Mouse (Mus musculus): ENCODE measurements around the gene Odf3. TPM values are rescaled to one million over a fixed set of nuclear protein-coding genes. Genes with fewer than 3 reads are reported as not detected.

Odf3 gene
- polyA plus RNA-seq, 1 experiment from 2014 or later, result not detected

GRCm38 (mm10) chr7:140854483-140854882 lies 6.9 kb downstream of the Odf3 start:
- no peak overlapping the region for H3K27ac ChIP-seq (ENCODE audit: low read length)
- no peaks in the 10 kb centered on the region for H3K9me3 ChIP-seq (ENCODE audit: control insufficient read depth, low read length)
- no peak overlapping the region for H3K4me3 ChIP-seq (replicated peaks; ENCODE audit: low read length)
- H3K27me3 ChIP-seq (replicated peaks; ENCODE audit: control insufficient read depth, insufficient read depth, low read length), result no peaks in the 10 kb centered on the region
- peaks cover 28% of the 10 kb centered on the region for H3K4me1 ChIP-seq (replicated peaks; ENCODE audit: control insufficient read depth, insufficient read depth, low read length)
- ATAC-seq, result no peak
- peaks cover 18% of the 10 kb centered on the region for H3K36me3 ChIP-seq (ENCODE audit: control insufficient read depth, insufficient read depth)
- 94% methylated on average over 18 of the region's 18 CpGs for WGBS
- H3K4me2 ChIP-seq (ENCODE audit: low read length), result no peak overlapping the region
- no peak overlapping the region for H3K9ac ChIP-seq (replicated peaks; ENCODE audit: low read depth, low read length)

- 78% methylated on average over 9 of the region's 9 CpGs for WGBS
- H3K27me3 ChIP-seq (replicated peaks; ENCODE audit: control insufficient read depth, insufficient read depth, low read length), result no peaks in the 10 kb centered on the region
- peak overlapping the region; percentile 87 for H3K4me3 ChIP-seq (replicated peaks; ENCODE audit: low read length)
- H3K9me3 ChIP-seq (ENCODE audit: control insufficient read depth, low read length), result no peaks in the 10 kb centered on the region
- peak overlapping the region; percentile 88 for H3K9ac ChIP-seq (replicated peaks; ENCODE audit: low read depth, low read length)
- peaks cover 22% of the 10 kb centered on the region for H3K36me3 ChIP-seq (ENCODE audit: control insufficient read depth, insufficient read depth)
- no peak overlapping the region for H3K27ac ChIP-seq (ENCODE audit: low read length)
- peak overlapping the region; percentile 95 for H3K4me2 ChIP-seq (ENCODE audit: low read length)
- H3K4me1 ChIP-seq (replicated peaks; ENCODE audit: control insufficient read depth, insufficient read depth, low read length), result peaks cover 31% of the 10 kb centered on the region
- ATAC-seq, result no peak
These were observed 7.6 kb downstream of the Odf3 start for GRCm38 (mm10) chr7:140855181-140855580.

GRCm38 (mm10) chr7:140855860-140856784 lies 8.5 kb downstream of the Odf3 start, which contains the start of gene Gm45785:
Gene Gm45785 (minus strand): TSS chr7:140856331.
- Histone ChIP-seq H3K9me3 (ENCODE audit: control insufficient read depth, low read length) (no peaks in the 10 kb centered on the region), H3K4me2 (ENCODE audit: low read length) (peak within 1 kb of the TSS; percentile 95), H3K27me3 (replicated peaks; ENCODE audit: control insufficient read depth, insufficient read depth, low read length) (no peaks in the 10 kb centered on the region), H3K4me1 (replicated peaks; ENCODE audit: control insufficient read depth, insufficient read depth, low read length) (peaks cover 31% of the 10 kb centered on the region), H3K4me3 (replicated peaks; ENCODE audit: low read length) (peak within 1 kb of the TSS; percentile 87), H3K9ac (replicated peaks; ENCODE audit: low read depth, low read length) (peak within 1 kb of the TSS; percentile 88), H3K36me3 (ENCODE audit: control insufficient read depth, insufficient read depth) (peaks cover 27% of the 10 kb centered on the region), H3K27ac (ENCODE audit: low read length) (peak within 1 kb of the TSS; percentile 93)
- WGBS, result 1% methylated on average over 51 of the region's 51 CpGs
- peak; percentile 77 for ATAC-seq

- Histone ChIP-seq H3K9ac (replicated peaks; ENCODE audit: low read depth, low read length) (peak within 1 kb of the TSS; percentile 88), H3K4me1 (replicated peaks; ENCODE audit: control insufficient read depth, insufficient read depth, low read length) (peaks cover 31% of the 10 kb centered on the region), H3K27me3 (replicated peaks; ENCODE audit: control insufficient read depth, insufficient read depth, low read length) (no peaks in the 10 kb centered on the region), H3K4me3 (replicated peaks; ENCODE audit: low read length) (peak within 1 kb of the TSS; percentile 87), H3K36me3 (ENCODE audit: control insufficient read depth, insufficient read depth) (peaks cover 30% of the 10 kb centered on the region), H3K4me2 (ENCODE audit: low read length) (peak within 1 kb of the TSS; percentile 95), H3K27ac (ENCODE audit: low read length) (peak within 1 kb of the TSS; percentile 93), H3K9me3 (ENCODE audit: control insufficient read depth, low read length) (no peaks in the 10 kb centered on the region)
- peak; percentile 82 for ATAC-seq
- WGBS, result under 1% methylated on average over 49 of the region's 50 CpGs
These were observed 9.4 kb downstream of the Odf3 start, which contains the start of gene Ric8a for GRCm38 (mm10) chr7:140856785-140857549. Gene Ric8a (plus strand): TSS chr7:140856957.

- H3K4me2 ChIP-seq (ENCODE audit: low read length), result peak within 1 kb of the TSS; percentile 95
- peaks cover 31% of the 10 kb centered on the region for H3K4me1 ChIP-seq (replicated peaks; ENCODE audit: control insufficient read depth, insufficient read depth, low read length)
- peak; percentile 26 for ATAC-seq
- no peaks in the 10 kb centered on the region for H3K9me3 ChIP-seq (ENCODE audit: control insufficient read depth, low read length)
- H3K4me3 ChIP-seq (replicated peaks; ENCODE audit: low read length), result peak within 1 kb of the TSS; percentile 87
- 36% methylated on average over 40 of the region's 40 CpGs for WGBS
- H3K9ac ChIP-seq (replicated peaks; ENCODE audit: low read depth, low read length), result peak within 1 kb of the TSS; percentile 88
- H3K27ac ChIP-seq (ENCODE audit: low read length), result peak within 1 kb of the TSS; percentile 93
- no peaks in the 10 kb centered on the region for H3K27me3 ChIP-seq (replicated peaks; ENCODE audit: control insufficient read depth, insufficient read depth, low read length)
- peaks cover 30% of the 10 kb centered on the region for H3K36me3 ChIP-seq (ENCODE audit: control insufficient read depth, insufficient read depth)
These were observed 10.2 kb downstream of the Odf3 start, which contains the start of gene Bet1l for GRCm38 (mm10) chr7:140857550-140858505. Gene Bet1l (minus strand): TSS chr7:140857577.

- Histone ChIP-seq H3K4me3 (replicated peaks; ENCODE audit: low read length) (peak overlapping the region; percentile 87), H3K9me3 (ENCODE audit: control insufficient read depth, low read length) (no peaks in the 10 kb centered on the region), H3K4me2 (ENCODE audit: low read length) (peak overlapping the region; percentile 95), H3K27me3 (replicated peaks; ENCODE audit: control insufficient read depth, insufficient read depth, low read length) (no peaks in the 10 kb centered on the region), H3K4me1 (replicated peaks; ENCODE audit: control insufficient read depth, insufficient read depth, low read length) (peaks cover 31% of the 10 kb centered on the region), H3K27ac (ENCODE audit: low read length) (no peak overlapping the region), H3K9ac (replicated peaks; ENCODE audit: low read depth, low read length) (peak overlapping the region; percentile 25), H3K36me3 (ENCODE audit: control insufficient read depth, insufficient read depth) (peaks cover 30% of the 10 kb centered on the region)
- ATAC-seq, result no peak
- WGBS, result 96% methylated on average over 8 of the region's 8 CpGs
These were observed 11.1 kb downstream of the Odf3 start for GRCm38 (mm10) chr7:140858746-140859145.

GRCm38 (mm10) chr7:140859997-140860396 lies 12.4 kb downstream of the Odf3 start:
- no peak overlapping the region for H3K4me3 ChIP-seq (replicated peaks; ENCODE audit: low read length)
- peaks cover 28% of the 10 kb centered on the region for H3K4me1 ChIP-seq (replicated peaks; ENCODE audit: control insufficient read depth, insufficient read depth, low read length)
- H3K27ac ChIP-seq (ENCODE audit: low read length), result no peak overlapping the region
- peaks cover 27% of the 10 kb centered on the region for H3K36me3 ChIP-seq (ENCODE audit: control insufficient read depth, insufficient read depth)
- 82% methylated on average over 6 of the region's 6 CpGs for WGBS
- ATAC-seq, result no peak
- no peak overlapping the region for H3K4me2 ChIP-seq (ENCODE audit: low read length)
- H3K27me3 ChIP-seq (replicated peaks; ENCODE audit: control insufficient read depth, insufficient read depth, low read length), result no peaks in the 10 kb centered on the region
- no peak overlapping the region for H3K9ac ChIP-seq (replicated peaks; ENCODE audit: low read depth, low read length)
- H3K9me3 ChIP-seq (ENCODE audit: control insufficient read depth, low read length), result no peaks in the 10 kb centered on the region

GRCm38 (mm10) chr7:140860728-140861127 lies 13.1 kb downstream of the Odf3 start:
- H3K9me3 ChIP-seq (ENCODE audit: control insufficient read depth, low read length), result no peaks in the 10 kb centered on the region
- H3K4me2 ChIP-seq (ENCODE audit: low read length), result no peak overlapping the region
- H3K4me3 ChIP-seq (replicated peaks; ENCODE audit: low read length), result no peak overlapping the region
- H3K9ac ChIP-seq (replicated peaks; ENCODE audit: low read depth, low read length), result no peak overlapping the region
- 85% methylated on average over 5 of the region's 5 CpGs for WGBS
- no peaks in the 10 kb centered on the region for H3K27me3 ChIP-seq (replicated peaks; ENCODE audit: control insufficient read depth, insufficient read depth, low read length)
- H3K4me1 ChIP-seq (replicated peaks; ENCODE audit: control insufficient read depth, insufficient read depth, low read length), result peaks cover 21% of the 10 kb centered on the region
- H3K36me3 ChIP-seq (ENCODE audit: control insufficient read depth, insufficient read depth), result peaks cover 27% of the 10 kb centered on the region
- H3K27ac ChIP-seq (ENCODE audit: low read length), result no peak overlapping the region
- no peak for ATAC-seq

Data from forebrain, embryonic 16.5 days (tissue).